Mouse (Mus musculus): ENCODE measurements at regions not wholly inside any gene's neighbourhood (a gene's known extent, or its start where the extent isn't known, plus 50 kb on each side); places are given as distances from the start of the nearest gene placed in this dataset.

GRCm38 (mm10) chr17:61960837-61961236, 920.3 kb downstream of the Efna5 start:
- in situ Hi-C loops (cut with MboI; ENCODE audit: low pct_unique_long_range_greater_than_20kb), result no loop called here
- ChIA-PET POLR2A (no interaction called here), CTCF (no interaction called here)
- no peak for DNase-seq (ENCODE audit: low read depth, low spot score)
- ATAC-seq, result no peak
- no peak for TF ChIP-seq CTCF (IDR thresholded peaks at IDR 0.05)
- peaks cover 16% of the 10 kb centered on the region for H3K27me3 ChIP-seq

DNA sequence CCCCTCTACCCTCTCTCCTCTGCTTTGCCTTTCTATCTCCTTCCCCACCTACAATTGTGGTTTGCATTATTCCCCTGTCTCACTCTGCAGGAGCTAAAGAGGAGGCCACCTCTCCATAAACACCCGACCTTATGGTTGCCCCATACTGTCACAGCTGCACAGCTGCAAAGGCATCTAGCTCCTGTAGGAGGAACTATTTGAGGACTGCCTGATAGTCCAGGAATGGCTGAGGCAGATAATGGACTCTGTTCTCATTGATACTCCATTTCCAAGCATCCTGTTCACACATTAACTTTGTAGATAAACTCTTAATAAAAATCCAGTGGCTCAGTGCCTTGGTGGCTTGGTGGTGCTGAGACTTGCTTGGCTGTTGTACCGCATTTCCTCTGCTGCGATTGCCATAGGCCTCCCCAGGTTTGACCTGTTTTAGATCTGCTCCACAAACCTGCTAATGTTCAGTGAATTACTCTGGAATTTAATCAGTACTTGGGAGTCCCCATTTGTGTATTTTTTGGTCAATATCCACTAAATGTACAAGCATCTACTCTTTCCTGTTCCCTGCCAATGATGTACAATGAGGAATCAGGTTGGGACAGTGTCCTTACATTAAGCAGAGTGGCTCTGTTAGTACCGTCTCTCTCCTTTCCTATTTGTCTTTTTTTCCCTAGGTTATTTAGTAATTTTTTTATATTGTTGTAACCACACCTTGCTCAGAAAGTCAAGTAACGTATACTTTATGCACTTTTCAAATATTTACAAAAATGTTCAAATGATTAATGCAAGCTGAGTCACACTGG, 920.9 kb downstream of the Efna5 start:
- in situ Hi-C loops (cut with MboI; ENCODE audit: low pct_unique_long_range_greater_than_20kb), result no loop called here
- no peak for TF ChIP-seq CTCF (IDR thresholded peaks at IDR 0.05)
- H3K27me3 ChIP-seq, result peaks cover 12% of the 10 kb centered on the region
- CTCF ChIA-PET, result no interaction called here
- ATAC-seq (no peak), DNase-seq (ENCODE audit: low read depth, low spot score) (no peak)
- POLR2A ChIA-PET, result no interaction called here

DNA sequence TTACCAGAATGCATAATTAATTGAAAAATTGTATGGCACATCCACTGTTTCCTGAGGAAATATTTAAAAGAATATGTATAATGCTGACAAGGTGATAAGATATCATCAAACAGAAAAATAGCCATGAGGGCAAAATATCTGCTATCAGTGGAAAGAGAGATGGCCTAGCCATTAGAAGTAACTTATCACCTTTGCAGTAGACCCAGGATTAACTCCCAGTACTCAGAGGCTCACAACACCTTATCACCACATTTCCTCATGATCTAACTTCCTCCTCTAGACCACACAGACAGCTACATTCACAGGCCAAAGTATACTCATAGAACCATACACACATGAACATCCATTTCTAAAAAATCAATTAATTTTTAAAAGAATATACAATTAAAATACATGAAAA, 963.4 kb downstream of the Efna5 start:
- ChIA-PET CTCF (no interaction called here), POLR2A (interaction anchor here (0.5 kb wide), 1 partner anchor 843 kb away, joined by 3 read pairs; no protein-coding TSS in a partner anchor)
- no peak for DNase-seq (ENCODE audit: low read depth, low spot score)
- peaks cover 28% of the 10 kb centered on the region for H3K27me3 ChIP-seq
- in situ Hi-C loops (cut with MboI; ENCODE audit: low pct_unique_long_range_greater_than_20kb), result no loop called here
- ATAC-seq, result no peak
- no peak for TF ChIP-seq CTCF (IDR thresholded peaks at IDR 0.05)

GRCm38 (mm10) chr17:61902898-61903297, 978.2 kb downstream of the Efna5 start:
- ChIA-PET CTCF (interaction anchor here (0.9 kb wide), 1 partner anchor 16 kb away, joined by 3 read pairs; no protein-coding TSS in a partner anchor), POLR2A (no interaction called here)
- ATAC-seq (no peak), DNase-seq (ENCODE audit: low read depth, low spot score) (no peak)
- in situ Hi-C loops (cut with MboI; ENCODE audit: low pct_unique_long_range_greater_than_20kb), result no loop called here
- TF ChIP-seq CTCF (IDR thresholded peaks at IDR 0.05), result no peak
- H3K27me3 ChIP-seq, result peaks cover 13% of the 10 kb centered on the region

GRCm38 (mm10) chr17:61890631-61891030, 990.5 kb downstream of the Efna5 start:
- ChIA-PET CTCF (no interaction called here), POLR2A (no interaction called here)
- peaks cover 23% of the 10 kb centered on the region for H3K27me3 ChIP-seq
- DNase-seq (ENCODE audit: low read depth, low spot score), result no peak
- no peak for ATAC-seq
- TF ChIP-seq CTCF (IDR thresholded peaks at IDR 0.05), result no peak
- in situ Hi-C loops (cut with MboI; ENCODE audit: low pct_unique_long_range_greater_than_20kb), result no loop called here

DNA sequence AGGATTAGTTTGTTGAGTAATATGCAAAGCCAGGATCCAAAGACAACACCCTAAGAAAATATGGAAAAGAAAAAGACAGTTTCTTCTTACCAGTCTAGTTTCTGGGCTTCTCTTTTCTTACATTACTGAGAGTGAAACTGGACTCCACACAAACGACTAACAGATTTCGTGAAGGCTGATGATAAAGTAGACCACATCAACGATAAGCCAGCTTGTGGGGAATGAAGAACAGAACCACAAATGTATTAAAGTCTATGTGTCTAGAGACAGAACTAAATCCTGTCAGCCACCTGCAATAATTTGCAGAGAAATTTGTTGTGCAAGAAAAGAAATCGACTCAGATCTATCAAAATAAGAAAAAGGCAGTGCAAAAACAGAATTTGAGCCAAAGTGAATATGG, 1015.0 kb downstream of the Efna5 start:
- in situ Hi-C loops (cut with MboI; ENCODE audit: low pct_unique_long_range_greater_than_20kb), result no loop called here
- no peak for TF ChIP-seq CTCF (IDR thresholded peaks at IDR 0.05)
- ChIA-PET CTCF (no interaction called here), POLR2A (no interaction called here)
- DNase-seq (ENCODE audit: low read depth, low spot score), result no peak
- ATAC-seq, result no peak
- H3K27me3 ChIP-seq, result peaks cover 20% of the 10 kb centered on the region

- in situ Hi-C loops (cut with MboI; ENCODE audit: low pct_unique_long_range_greater_than_20kb), result no loop called here
Measured at GRCm38 (mm10) chr17:61862437-61862836, 1018.7 kb downstream of the Efna5 start.

DNA sequence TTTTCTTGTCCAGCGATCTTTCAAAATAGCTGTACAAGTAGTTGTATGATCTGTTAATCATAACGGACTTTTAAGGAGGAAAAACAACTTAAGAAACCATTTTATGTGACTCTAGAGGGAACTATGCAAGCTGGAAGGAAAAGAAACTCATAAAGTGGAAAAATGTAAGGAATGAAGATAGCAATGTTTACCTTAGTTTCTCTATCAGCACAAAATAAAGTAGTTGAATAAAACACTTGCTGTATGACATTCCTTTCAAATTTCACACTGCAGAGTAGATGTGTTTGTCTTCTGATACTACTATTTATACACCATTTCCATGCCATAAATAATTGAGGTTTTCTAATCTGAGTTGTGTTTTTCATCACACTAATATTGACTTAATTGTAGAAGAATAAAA, 1043.6 kb downstream of the Efna5 start:
- H3K27me3 ChIP-seq, result no peaks in the 10 kb centered on the region
- TF ChIP-seq CTCF (IDR thresholded peaks at IDR 0.05), result no peak
- CTCF ChIA-PET, result no interaction called here
- in situ Hi-C loops (cut with MboI; ENCODE audit: low pct_unique_long_range_greater_than_20kb), result no loop called here
- DNase-seq (ENCODE audit: low read depth, low spot score), result no peak
- POLR2A ChIA-PET, result no interaction called here
- ATAC-seq, result no peak

More at GRCm38 (mm10) chr17:61862437-61862836, 1018.7 kb downstream of the Efna5 start:
- no peak for TF ChIP-seq CTCF (IDR thresholded peaks at IDR 0.05)
- CTCF ChIA-PET, result no interaction called here
- ATAC-seq (no peak), DNase-seq (ENCODE audit: low read depth, low spot score) (no peak)
- H3K27me3 ChIP-seq, result peaks cover 20% of the 10 kb centered on the region
- POLR2A ChIA-PET, result no interaction called here

GRCm38 (mm10) chr17:61815490-61815889, 1065.6 kb downstream of the Efna5 start:
- CTCF ChIA-PET, result no interaction called here
- in situ Hi-C loops (cut with MboI; ENCODE audit: low pct_unique_long_range_greater_than_20kb), result no loop called here
- no peaks in the 10 kb centered on the region for H3K27me3 ChIP-seq
- ATAC-seq, result no peak
- POLR2A ChIA-PET, result no interaction called here
- TF ChIP-seq CTCF (IDR thresholded peaks at IDR 0.05), result no peak
- DNase-seq (ENCODE audit: low read depth, low spot score), result no peak

GRCm38 (mm10) chr17:61768361-61768760, 1112.8 kb downstream of the Efna5 start:
- TF ChIP-seq CTCF (IDR thresholded peaks at IDR 0.05), result no peak
- ChIA-PET POLR2A (no interaction called here), CTCF (no interaction called here)
- DNase-seq (ENCODE audit: low read depth, low spot score) (no peak), ATAC-seq (no peak)
- in situ Hi-C loops (cut with MboI; ENCODE audit: low pct_unique_long_range_greater_than_20kb), result no loop called here
- peaks cover 8% of the 10 kb centered on the region for H3K27me3 ChIP-seq

- ChIA-PET POLR2A (no interaction called here), CTCF (no interaction called here)
- peaks cover 8% of the 10 kb centered on the region for H3K27me3 ChIP-seq
- ATAC-seq (no peak), DNase-seq (ENCODE audit: low read depth, low spot score) (no peak)
- no peak for TF ChIP-seq CTCF (IDR thresholded peaks at IDR 0.05)
- in situ Hi-C loops (cut with MboI; ENCODE audit: low pct_unique_long_range_greater_than_20kb), result no loop called here
Measured at GRCm38 (mm10) chr17:61765143-61765542, 1116.0 kb downstream of the Efna5 start.
